Mouse (Mus musculus) MEL (cell line): Measurements from ENCODE around the gene Gm1043. TPM values are rescaled to one million over a fixed set of nuclear protein-coding genes. Genes with fewer than 3 reads are reported as not detected.

ENCODE experiments used
- DNase-seq: peaks from one replicate; pipeline ENCODE4 v3.0.0; 2011; ENCODE audit warnings: low read depth, low spot score
- H3K27ac ChIP-seq: 2 replicates; pipeline ENCODE4 v1.5.1; 2012; ENCODE audit warnings: low read depth, mild to moderate bottlenecking, control low read depth, low read length, moderate library complexity; ENCODE audit not compliant: control insufficient read depth
- H3K27me3 ChIP-seq, 2 experiments: fragments of 150-350 bp in 1 of 2; sonication (generic) in 1 of 2; 2 replicates each; pipeline ENCODE4 v1.6.1; 2012; ENCODE audit warnings: low read length in 2 of 2, mild to moderate bottlenecking in 2 of 2, improper control_type of control experiment in 1 of 2, moderate library complexity in 1 of 2; ENCODE audit not compliant: insufficient read depth in 2 of 2, control insufficient read depth in 1 of 2
- H3K36me3 ChIP-seq, 2 experiments: 2 replicates each; pipeline ENCODE4 v1.6.1; 2012 to 2014; ENCODE audit warnings: low read length in 2 of 2, improper control_type of control experiment in 1 of 2, inconsistent platforms in 1 of 2, mild to moderate bottlenecking in 1 of 2; ENCODE audit not compliant: insufficient read depth in 2 of 2, control insufficient read depth in 1 of 2
- H3K4me1 ChIP-seq, 2 experiments: fragments of 150-350 bp in 1 of 2; sonication (generic) in 1 of 2; 2 replicates each; pipeline ENCODE4 v1.6.1; 2012; ENCODE audit warnings: low read length in 2 of 2, improper control_type of control experiment in 1 of 2, mild to moderate bottlenecking in 1 of 2; ENCODE audit not compliant: insufficient read depth in 2 of 2, control insufficient read depth in 1 of 2
- H3K4me3 ChIP-seq, 2 experiments: fragments of 150-350 bp in 1 of 2; sonication (generic) in 1 of 2; 2 replicates each; pipeline ENCODE4 v1.5.1; 2012; ENCODE audit warnings: low read depth in 2 of 2, low read length in 2 of 2, mild to moderate bottlenecking in 2 of 2, moderate library complexity in 2 of 2, control low read depth in 1 of 2, improper control_type of control experiment in 1 of 2; ENCODE audit not compliant: control insufficient read depth in 1 of 2, insufficient read depth in 1 of 2
- H3K79me2 ChIP-seq: 2 replicates; pipeline ENCODE4 v1.6.1; 2012; ENCODE audit warnings: mild to moderate bottlenecking, low read length, moderate library complexity; ENCODE audit not compliant: control insufficient read depth, poor library complexity, insufficient read depth
- H3K9ac ChIP-seq: 2 replicates; pipeline ENCODE4 v1.6.1; 2012; ENCODE audit warnings: low read depth, mild to moderate bottlenecking, control low read depth, low read length, moderate library complexity; ENCODE audit not compliant: control insufficient read depth, poor library complexity, severe bottlenecking
- H3K9me3 ChIP-seq: fragments of 150-350 bp; sonication (generic); replicated peaks from 2 replicates; pipeline ENCODE4 v1.6.1; 2012; ENCODE audit warnings: mild to moderate bottlenecking, low read length, improper control_type of control experiment, moderate library complexity; ENCODE audit not compliant: insufficient read depth
- BHLHE40 ChIP-seq: IDR thresholded peaks from 2 replicates; pipeline ENCODE4 v1.6.1; 2012; ENCODE audit warnings: low read depth, mild to moderate bottlenecking, inconsistent platforms, low read length, improper control_type of control experiment, borderline replicate concordance
- CHD1 ChIP-seq: IDR thresholded peaks from 2 replicates; pipeline ENCODE4 v1.6.1; 2012; ENCODE audit warnings: low read depth, mild to moderate bottlenecking, inconsistent platforms, low read length, improper control_type of control experiment
- CHD2 ChIP-seq: IDR thresholded peaks from 2 replicates; pipeline ENCODE4 v1.6.1; 2011; ENCODE audit warnings: low read length, improper control_type of control experiment
- ELF1 ChIP-seq: IDR thresholded peaks from 2 replicates; pipeline ENCODE4 v1.6.1; 2014; ENCODE audit warnings: low read depth, mild to moderate bottlenecking, inconsistent platforms, low read length, improper control_type of control experiment, moderate library complexity
- ETS1 ChIP-seq: IDR thresholded peaks from 2 replicates; pipeline ENCODE4 v1.6.1; 2012; ENCODE audit warnings: low read depth, mild to moderate bottlenecking, inconsistent platforms, low read length, improper control_type of control experiment, moderate library complexity
- GABPA ChIP-seq: IDR thresholded peaks from 2 replicates; pipeline ENCODE4 v1.6.1; 2012; ENCODE audit warnings: low read depth, mild to moderate bottlenecking, inconsistent platforms, low read length, improper control_type of control experiment, moderate library complexity
- GATA1 ChIP-seq: IDR thresholded peaks from 2 replicates; pipeline ENCODE4 v1.6.1; 2011; ENCODE audit warnings: low read depth, low read length, improper control_type of control experiment
- HCFC1 ChIP-seq: IDR thresholded peaks from 2 replicates; pipeline ENCODE4 v1.6.1; 2012; ENCODE audit warnings: low read depth, mild to moderate bottlenecking, inconsistent platforms, low read length, improper control_type of control experiment, moderate library complexity
- KAT2A ChIP-seq: conservative IDR thresholded peaks from 2 replicates; pipeline ENCODE4 v1.6.1; 2012; ENCODE audit warnings: low read depth, low read length, improper control_type of control experiment, inconsistent platforms
- MAFK ChIP-seq: IDR thresholded peaks from 2 replicates; pipeline ENCODE4 v1.6.1; 2011; ENCODE audit warnings: low read depth, mild to moderate bottlenecking, low read length, improper control_type of control experiment, borderline replicate concordance
- MAX ChIP-seq: IDR thresholded peaks from 2 replicates; pipeline ENCODE4 v1.6.1; 2011; ENCODE audit warnings: low read length, improper control_type of control experiment
- MAZ ChIP-seq: IDR thresholded peaks from 2 replicates; pipeline ENCODE4 v1.6.1; 2012; ENCODE audit warnings: low read depth, mild to moderate bottlenecking, inconsistent platforms, low read length, improper control_type of control experiment
- MXI1 ChIP-seq: IDR thresholded peaks from 2 replicates; pipeline ENCODE4 v1.6.1; 2011; ENCODE audit warnings: mild to moderate bottlenecking, low read depth, low read length, improper control_type of control experiment
- MYB ChIP-seq: IDR thresholded peaks from 2 replicates; pipeline ENCODE4 v1.6.1; 2011; ENCODE audit warnings: mild to moderate bottlenecking, low read depth, low read length, improper control_type of control experiment
- MYC ChIP-seq: IDR thresholded peaks from 2 replicates; pipeline ENCODE4 v1.6.1; 2011; ENCODE audit warnings: low read depth, mild to moderate bottlenecking, low read length, improper control_type of control experiment, moderate library complexity
- POLR2AphosphoS2 ChIP-seq: IDR thresholded peaks from 2 replicates; pipeline ENCODE4 v1.6.1; 2011; ENCODE audit warnings: low read length, improper control_type of control experiment
- SMC3 ChIP-seq: IDR thresholded peaks from 2 replicates; pipeline ENCODE4 v1.6.1; 2011; ENCODE audit warnings: low read depth, low read length, improper control_type of control experiment
- TAL1 ChIP-seq: IDR thresholded peaks from 2 replicates; pipeline ENCODE4 v1.6.1; 2012; ENCODE audit warnings: mild to moderate bottlenecking, inconsistent platforms, low read length, moderate library complexity, mixed read lengths
- TCF12 ChIP-seq: IDR thresholded peaks from 2 replicates; pipeline ENCODE4 v1.6.1; 2014; ENCODE audit warnings: low read depth, mild to moderate bottlenecking, inconsistent platforms, low read length, improper control_type of control experiment, moderate library complexity
- UBTF ChIP-seq: IDR thresholded peaks from 2 replicates; pipeline ENCODE4 v1.6.1; 2012; ENCODE audit warnings: low read depth, mild to moderate bottlenecking, inconsistent platforms, low read length, improper control_type of control experiment, moderate library complexity, borderline replicate concordance; ENCODE audit not compliant: insufficient read depth
- USF1 ChIP-seq: IDR thresholded peaks from 2 replicates; pipeline ENCODE4 v1.6.1; 2014; ENCODE audit warnings: low read depth, mild to moderate bottlenecking, inconsistent platforms, low read length, improper control_type of control experiment, moderate library complexity
- ZMIZ1 ChIP-seq: IDR thresholded peaks from 2 replicates; pipeline ENCODE4 v1.6.1; 2012; ENCODE audit warnings: low read depth, mild to moderate bottlenecking, inconsistent platforms, low read length, improper control_type of control experiment, moderate library complexity
- ZNF384 ChIP-seq: IDR thresholded peaks from 2 replicates; pipeline ENCODE4 v1.6.1; 2012; ENCODE audit warnings: low read depth, mild to moderate bottlenecking, inconsistent platforms, low read length, improper control_type of control experiment
- polyA plus RNA-seq, 2 experiments: library from polyadenylated mRNA; stranded (reverse) in 1 of 2; unstranded in 1 of 2; fragments of >175 nt in 1 of 2; fragments of >200 nt in 1 of 2; gene quantifications; 2 replicates each; pipeline versions ENCODE4 v1.2.1 to v1.2.4; 2012; ENCODE audit warnings: low replicate concordance in 2 of 2, low read depth in 1 of 2; ENCODE audit not compliant: insufficient read length in 2 of 2, insufficient read depth in 1 of 2, missing spikeins in 1 of 2
- total RNA-seq: library from RNA; depleted of rRNA; stranded (reverse); fragments of 300-350 nt; gene quantifications from 2 replicates; pipeline ENCODE4 v1.2.3, GENCODE M21; 2012

Gene Gm1043
- total and polyA plus RNA-seq, 3 experiments: not detected

DNA sequence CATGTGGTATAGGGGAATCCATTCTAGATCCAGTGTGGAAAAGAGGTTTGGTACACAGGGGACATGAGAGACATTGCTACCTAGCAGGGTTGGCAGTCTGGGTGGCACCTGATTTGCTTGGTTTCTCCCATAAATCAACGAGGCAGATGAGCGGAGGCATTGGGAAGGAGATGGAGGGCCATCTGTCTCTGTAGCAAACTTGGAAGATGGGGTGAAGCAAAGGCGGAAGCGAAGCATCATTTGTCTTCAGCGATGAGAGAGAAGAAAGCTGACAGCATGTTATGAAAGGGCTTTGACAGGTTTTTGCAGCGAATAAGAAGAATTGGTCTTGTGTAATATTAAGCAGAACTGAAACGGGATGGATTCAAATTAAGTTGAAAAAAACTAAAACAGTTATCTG, 119.7 kb downstream of the Gm1043 start:
- no peaks in the 10 kb centered on the region for H3K79me2 ChIP-seq
- H3K4me1 ChIP-seq: no peaks in the 10 kb centered on the region
- H3K9ac ChIP-seq: no peak overlapping the region
- TF ChIP-seq MYB (no peak), GABPA (no peak), MYC (no peak)
- DNase-seq: no peak
- no peaks in the 10 kb centered on the region for H3K27me3 ChIP-seq
- no peaks in the 10 kb centered on the region for H3K36me3 ChIP-seq
- H3K27ac ChIP-seq: no peak overlapping the region
- H3K9me3 ChIP-seq: no peaks in the 10 kb centered on the region
- H3K4me3 ChIP-seq: no peak overlapping the region

- no peaks in the 10 kb centered on the region for H3K79me2 ChIP-seq
- no peaks in the 10 kb centered on the region for H3K27me3 ChIP-seq
- H3K4me1 ChIP-seq: no peaks in the 10 kb centered on the region
- H3K4me3 ChIP-seq: no peak overlapping the region
- TF ChIP-seq CHD1 (no peak), CHD2 (no peak), SMC3 (no peak), USF1 (no peak), MXI1 (no peak), KAT2A (no peak), MAX (no peak), ZMIZ1 (no peak), HCFC1 (no peak), GATA1 (no peak), POLR2AphosphoS2 (no peak), BHLHE40 (no peak)
- no peak overlapping the region for H3K27ac ChIP-seq
- no peaks in the 10 kb centered on the region for H3K36me3 ChIP-seq
- DNase-seq: no peak
- H3K9me3 ChIP-seq: no peaks in the 10 kb centered on the region
- H3K9ac ChIP-seq: no peak overlapping the region
Measured at GRCm38 (mm10) chr5:37205420-37205819, 120.2 kb downstream of the Gm1043 start.

- H3K79me2 ChIP-seq: no peaks in the 10 kb centered on the region
- no peak overlapping the region for H3K4me3 ChIP-seq
- H3K9ac ChIP-seq: no peak overlapping the region
- no peaks in the 10 kb centered on the region for H3K36me3 ChIP-seq
- no peaks in the 10 kb centered on the region for H3K4me1 ChIP-seq
- no peaks in the 10 kb centered on the region for H3K27me3 ChIP-seq
- DNase-seq: no peak
- H3K27ac ChIP-seq: no peak overlapping the region
- TF ChIP-seq ETS1 (no peak), POLR2AphosphoS2 (no peak), USF1 (no peak), TCF12 (no peak), MAFK (no peak), ELF1 (no peak), ZNF384 (no peak), HCFC1 (no peak), TAL1 (no peak), MAZ (no peak), BHLHE40 (no peak), SMC3 (no peak), UBTF (no peak)
- H3K9me3 ChIP-seq: no peaks in the 10 kb centered on the region
Measured at GRCm38 (mm10) chr5:37206364-37206763, 121.2 kb downstream of the Gm1043 start.
